Mouse (Mus musculus) E14TG2a.4 (cell line): ENCODE results near the gene A1bg.

Experiments
- CTCF ChIP-seq: conservative IDR thresholded peaks from 2 replicates; pipeline ENCODE4 v1.5.1; 2014; ENCODE audit warnings: low read length
- NANOG ChIP-seq: IDR thresholded peaks from 2 replicates; pipeline ENCODE4 v1.6.1; 2014; ENCODE audit warnings: borderline replicate concordance, low read length, mixed read lengths
- POU5F1 ChIP-seq: IDR thresholded peaks from 2 replicates; pipeline ENCODE4 v1.6.1; 2014; ENCODE audit warnings: low read length, borderline replicate concordance

DNA sequence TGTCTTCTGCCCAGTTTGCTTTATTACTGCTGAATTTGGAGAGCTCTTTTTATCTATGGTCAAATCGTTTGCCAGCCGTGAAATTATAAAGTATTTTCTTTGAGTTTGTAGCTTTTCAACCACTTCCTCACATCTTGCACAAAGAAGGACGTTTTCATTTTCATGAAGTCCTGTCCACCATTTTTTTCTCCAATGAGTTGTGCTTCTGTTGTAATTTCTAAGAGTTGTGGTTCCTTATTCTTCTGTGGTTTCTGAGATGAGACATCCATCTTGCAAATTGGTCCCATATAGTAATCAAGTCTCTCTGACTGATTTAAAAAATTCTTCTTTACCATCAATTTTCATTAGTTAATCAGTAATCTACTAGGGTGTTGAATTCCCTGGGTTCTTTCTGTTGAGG lies 60.4 kb downstream of the A1bg start:
- TF ChIP-seq CTCF (no peak), NANOG (no peak), POU5F1 (no peak)
